Mouse (Mus musculus): Measurements from ENCODE around the gene Pfn3. TPM values are rescaled to one million over a fixed set of nuclear protein-coding genes. Genes with fewer than 3 reads are reported as not detected.

Gene Pfn3
- total and polyA plus RNA-seq, 3 experiments = not detected

DNA sequence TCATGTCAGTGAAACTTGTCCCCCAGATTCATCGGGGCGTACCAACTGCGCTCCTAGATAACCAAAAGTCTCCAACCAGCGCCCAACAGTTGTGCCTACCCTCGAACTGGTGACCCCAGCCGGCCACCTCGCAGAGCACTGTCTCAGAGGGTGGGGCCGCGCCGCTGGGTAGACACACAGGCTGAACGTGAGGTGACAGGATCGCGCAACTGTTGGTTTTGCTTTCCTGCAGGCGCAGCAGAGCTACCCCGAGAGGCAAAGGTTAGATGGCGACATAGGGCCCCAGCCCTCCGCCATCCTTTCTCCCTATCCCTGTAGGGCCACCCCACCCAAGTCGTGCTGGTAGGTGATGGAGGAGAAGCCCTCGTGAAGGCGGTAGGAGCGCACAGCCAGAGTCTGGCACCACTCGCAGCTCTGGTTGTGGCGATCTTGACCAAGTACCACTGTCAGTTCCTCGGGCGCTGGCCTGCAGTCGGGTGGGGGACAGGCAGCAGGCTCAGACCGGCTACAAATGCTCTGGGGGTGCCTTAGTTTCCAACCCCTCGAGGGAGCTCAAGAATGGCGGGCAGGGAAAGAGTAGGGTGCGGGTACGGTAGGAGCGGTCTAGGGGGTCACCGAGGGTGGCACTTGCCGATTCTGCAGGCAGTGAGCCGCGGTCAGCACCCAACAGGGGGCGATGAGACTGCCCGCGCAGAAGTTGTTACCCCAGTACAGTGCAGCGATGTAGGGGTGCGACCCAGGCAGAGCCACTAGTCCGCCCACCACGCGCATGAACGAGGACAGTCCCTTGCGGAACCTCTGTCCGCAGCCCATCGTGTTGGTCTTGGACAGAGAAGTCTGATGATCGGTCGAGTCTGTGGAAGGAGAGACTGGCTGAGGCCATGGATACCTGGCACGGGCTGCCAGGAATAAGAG is 5.2 kb upstream of the Pfn3 start:
- H3K4me2 ChIP-seq (ENCODE audit: insufficient read depth, low read depth, poor library complexity, severe bottlenecking) = no peak overlapping the region

DNA sequence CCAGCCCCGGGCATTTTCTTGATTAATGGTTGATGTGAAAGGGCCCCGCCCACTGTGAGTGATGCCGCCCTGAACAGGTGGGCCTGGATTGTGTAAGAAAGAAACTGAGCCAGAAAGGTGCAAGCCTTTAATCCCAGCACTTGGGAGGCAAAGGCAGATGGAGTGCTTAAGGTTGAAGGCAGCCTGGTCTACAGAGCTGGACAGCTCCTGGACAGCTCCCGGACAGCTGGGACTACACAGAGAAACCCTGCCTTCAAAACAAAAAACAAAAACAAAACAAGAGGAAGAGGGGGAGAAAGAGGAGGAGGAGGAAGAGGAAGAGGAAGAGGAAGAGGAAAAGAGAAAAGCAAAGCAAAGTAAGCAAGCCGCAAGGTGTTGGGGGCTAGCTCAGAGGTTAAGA is 4.1 kb upstream of the Pfn3 start:
- Histone ChIP-seq H3K79me2 (replicated peaks; ENCODE audit: control insufficient read depth, extremely low read depth, insufficient read depth, poor library complexity, severe bottlenecking) (no peaks in the 10 kb centered on the region), H3K9ac (ENCODE audit: insufficient read depth, low read depth) (no peak overlapping the region), H3K36me3 (replicated peaks in 1 of 2; ENCODE audit: control insufficient read depth in 1 of 2, insufficient read depth in 1 of 2, low read length in 1 of 2) (no peaks in the 10 kb centered on the region), H3K27ac (ENCODE audit: insufficient read depth, low read depth) (no peak overlapping the region), H3K27me3 (replicated peaks) (peaks cover 42% of the 10 kb centered on the region), H3K4me1 (ENCODE audit: control insufficient read depth in 1 of 2, insufficient read depth in 2 of 2) (peaks cover 10 to 19% of the 10 kb centered on the region in 2 experiments), H3K4me3 (replicated peaks in 1 of 3; ENCODE audit: low read depth in 2 of 3, low read length in 2 of 3, poor library complexity in 1 of 3) (no peak overlapping the region), H3K9me3 (replicated peaks; ENCODE audit: low read length) (peaks cover 5% of the 10 kb centered on the region), H3K4me2 (ENCODE audit: insufficient read depth, low read depth, poor library complexity, severe bottlenecking) (no peak overlapping the region)
- in situ Hi-C loops (cut with MboI; ENCODE audit: low pct_ligation_motif_present, low pct_unique_long_range_greater_than_20kb, low sequenced_read_pairs) (no loop called here), dilution Hi-C loops (cut with MboI; ENCODE audit: extremely low pct_ligation_motif_present, extremely low pct_unique_long_range_greater_than_20kb, low sequenced_read_pairs) (no loop called here)
- no peak for DNase-seq (ENCODE audit: extremely low read depth)
- TF ChIP-seq SIN3A (IDR thresholded peaks at IDR 0.05; ENCODE audit: low read length) (no peak), UBTF (IDR thresholded peaks at IDR 0.05; ENCODE audit: low read depth, low read length) (no peak), HCFC1 (IDR thresholded peaks at IDR 0.05; ENCODE audit: low read depth, low read length) (no peak), ETS1 (conservative IDR thresholded peaks at IDR 0.05; ENCODE audit: low read depth, low read length) (no peak), ZC3H11A (IDR thresholded peaks at IDR 0.05; ENCODE audit: low read depth, low read length) (no peak), MYC (IDR thresholded peaks at IDR 0.05; ENCODE audit: low read depth, low read length) (no peak), RCOR1 (conservative IDR thresholded peaks at IDR 0.05; ENCODE audit: low read depth, low read length) (no peak), CHD2 (IDR thresholded peaks at IDR 0.05; ENCODE audit: low read length) (no peak), BHLHE40 (IDR thresholded peaks at IDR 0.05; ENCODE audit: low read depth, low read length) (no peak), ZKSCAN1 (IDR thresholded peaks at IDR 0.05; ENCODE audit: borderline replicate concordance, low read depth, low read length) (no peak), MAZ (IDR thresholded peaks at IDR 0.05; ENCODE audit: low read depth, low read length) (no peak), RAD21 (IDR thresholded peaks at IDR 0.05; ENCODE audit: low read depth, low read length) (no peak), EP300 (IDR thresholded peaks at IDR 0.05; ENCODE audit: low read length) (no peak), PAX5 (IDR thresholded peaks at IDR 0.05; ENCODE audit: low read length) (no peak), NELFE (IDR thresholded peaks at IDR 0.05; ENCODE audit: low read depth, low read length) (no peak), USF2 (conservative IDR thresholded peaks at IDR 0.05; ENCODE audit: low read depth, low read length) (no peak), E2F4 (IDR thresholded peaks at IDR 0.05; ENCODE audit: insufficient replicate concordance, low read depth, low read length) (no peak), MAX (IDR thresholded peaks at IDR 0.05; ENCODE audit: low read length) (no peak), ZNF384 (IDR thresholded peaks at IDR 0.05; ENCODE audit: low read depth, low read length) (no peak)

More for the DNA sequence above, 5.2 kb upstream of the Pfn3 start:
- dilution Hi-C loops (cut with MboI; ENCODE audit: extremely low pct_ligation_motif_present, extremely low pct_unique_long_range_greater_than_20kb, low sequenced_read_pairs) = no loop called here
- H3K27ac ChIP-seq (ENCODE audit: insufficient read depth, low read depth) = no peak overlapping the region
- in situ Hi-C loops (cut with MboI; ENCODE audit: low pct_ligation_motif_present, low pct_unique_long_range_greater_than_20kb, low sequenced_read_pairs) = no loop called here
- no peaks in the 10 kb centered on the region for H3K36me3 ChIP-seq (replicated peaks in 1 of 2; ENCODE audit: control insufficient read depth in 1 of 2, insufficient read depth in 1 of 2, low read length in 1 of 2)
- no peaks in the 10 kb centered on the region for H3K79me2 ChIP-seq (replicated peaks; ENCODE audit: control insufficient read depth, extremely low read depth, insufficient read depth, poor library complexity, severe bottlenecking)
- peaks cover 38% of the 10 kb centered on the region for H3K27me3 ChIP-seq (replicated peaks)
- no peak overlapping the region for H3K9ac ChIP-seq (ENCODE audit: insufficient read depth, low read depth)
- TF ChIP-seq IRF4 (IDR thresholded peaks at IDR 0.05; ENCODE audit: low read depth, low read length) (no peak), UBTF (IDR thresholded peaks at IDR 0.05; ENCODE audit: low read depth, low read length) (no peak), ELF1 (IDR thresholded peaks at IDR 0.05; ENCODE audit: low read depth, low read length) (no peak), CTCF (conservative IDR thresholded peaks at IDR 0.05 in 1 of 2, IDR thresholded peaks at IDR 0.05 in 1 of 2; ENCODE audit: low read depth in 2 of 2, low read length in 2 of 2) (no peak), MEF2A (IDR thresholded peaks at IDR 0.05; ENCODE audit: borderline replicate concordance, low read depth, low read length) (no peak), POLR2AphosphoS2 (IDR thresholded peaks at IDR 0.05; ENCODE audit: low read depth, low read length) (no peak), TCF12 (IDR thresholded peaks at IDR 0.05; ENCODE audit: low read depth, low read length) (no peak), KAT2A (IDR thresholded peaks at IDR 0.05; ENCODE audit: insufficient replicate concordance, low read length) (no peak), JUND (conservative IDR thresholded peaks at IDR 0.05; ENCODE audit: low read depth, low read length) (no peak), MAZ (IDR thresholded peaks at IDR 0.05; ENCODE audit: low read depth, low read length) (no peak), RAD21 (IDR thresholded peaks at IDR 0.05; ENCODE audit: low read depth, low read length) (no peak), MAFK (IDR thresholded peaks at IDR 0.05; ENCODE audit: insufficient replicate concordance, low read length) (no peak), ETS1 (conservative IDR thresholded peaks at IDR 0.05; ENCODE audit: low read depth, low read length) (no peak), HCFC1 (IDR thresholded peaks at IDR 0.05; ENCODE audit: low read depth, low read length) (no peak), ZMIZ1 (IDR thresholded peaks at IDR 0.05; ENCODE audit: low read depth, low read length) (no peak), EP300 (IDR thresholded peaks at IDR 0.05; ENCODE audit: low read length) (no peak), BHLHE40 (IDR thresholded peaks at IDR 0.05; ENCODE audit: low read depth, low read length) (no peak), ZKSCAN1 (IDR thresholded peaks at IDR 0.05; ENCODE audit: borderline replicate concordance, low read depth, low read length) (no peak)
- H3K4me1 ChIP-seq (ENCODE audit: control insufficient read depth in 1 of 2, insufficient read depth in 2 of 2) = peaks cover 10 to 19% of the 10 kb centered on the region in 2 experiments
- peaks cover 5% of the 10 kb centered on the region for H3K9me3 ChIP-seq (replicated peaks; ENCODE audit: low read length)
- H3K4me3 ChIP-seq (replicated peaks in 1 of 3; ENCODE audit: low read depth in 2 of 3, low read length in 2 of 3, poor library complexity in 1 of 3) = no peak overlapping the region
- DNase-seq (ENCODE audit: extremely low read depth) = no peak

Measured in CH12.LX (cell line).